Mouse (Mus musculus) left cerebral cortex, adult 2 months (tissue): Measurements from ENCODE around the gene Ccdc63. TPM values are rescaled to one million over a fixed set of nuclear protein-coding genes. Genes with fewer than 3 reads are reported as not detected.
"Not testable (repeated sequence)": the region's sequence is repeated elsewhere in the genome, so short reads cannot be mapped to it uniquely, and the experiment has no call there.

Experiments
- DNase-seq, 2 experiments: peaks; one replicate each; pipeline ENCODE4 v3.0.0; 2021 to 2022; ENCODE audit warnings: low spot score in 2 of 2, mixed read lengths in 1 of 2; ENCODE audit errors: extremely low spot score in 1 of 2
- H3K27ac ChIP-seq: fragments of 200-600 bp; 2 replicates; pipeline ENCODE4 v1.8.1; 2022
- H3K4me3 ChIP-seq: fragments of 200-600 bp; 2 replicates; pipeline ENCODE4 v1.8.1; 2022
- CTCF ChIP-seq: fragments of 200-600 bp; IDR thresholded peaks from 2 replicates; pipeline ENCODE4 v1.8.1; 2022; ENCODE audit warnings: antibody characterized with exemption, mild to moderate bottlenecking, moderate library complexity
- intact Hi-C: fragments of 180-260 bp; cut with DNase I; formaldehyde crosslinking; loops from one replicate; pipeline ENCODE4 v1.15.1; 2025
- total RNA-seq, 2 experiments: library from RNA; stranded (reverse); gene quantifications; 2 replicates each; pipeline ENCODE4 v1.2.3; 2021

Gene Ccdc63
- total RNA-seq, 2 experiments from 2014 or later: 0.66 to 1.1 TPM

GRCm38 (mm10) chr5:122164011-122164410 lies 23.4 kb upstream of the Ccdc63 start:
- Histone ChIP-seq H3K4me3 (no peak overlapping the region; the same call in 1 of the 2 replicates), H3K27ac (peak overlapping the region; percentile 57)
- DNase-seq: no peak
- intact Hi-C loops: no loop called here
- TF ChIP-seq CTCF: no peak; the same call in none of the 2 replicates

GRCm38 (mm10) chr5:122163194-122163593 lies 22.6 kb upstream of the Ccdc63 start:
- no peak for TF ChIP-seq CTCF
- H3K4me3 ChIP-seq: peak overlapping the region; percentile 11; the same call in 1 of the 2 replicates
- intact Hi-C loops: no loop called here
- peak overlapping the region; percentile 57; the same call in 1 of the 2 replicates for H3K27ac ChIP-seq
- DNase-seq: no peak

- TF ChIP-seq CTCF: no peak
- intact Hi-C loops: no loop called here
- Histone ChIP-seq H3K4me3 (peak overlapping the region; percentile 99), H3K27ac (peak overlapping the region; percentile 98)
- no peak for DNase-seq
Observed at GRCm38 (mm10) chr5:122158557-122159515, 18.2 kb upstream of the Ccdc63 start.

- peak within 1 kb of the TSS; percentile 99 for H3K4me3 ChIP-seq
- TF ChIP-seq CTCF: peak; percentile 39
- peak; percentile 86 to 93 for DNase-seq
- peak within 1 kb of the TSS; percentile 98 for H3K27ac ChIP-seq
- intact Hi-C loops: no loop called here
Observed at GRCm38 (mm10) chr5:122157827-122158381, 17.3 kb upstream of the Ccdc63 start, which contains the start of gene Ppp1cc. Ppp1cc (plus strand) TSS chr5:122158278.

- DNase-seq: no peak
- intact Hi-C loops: no loop called here
- TF ChIP-seq CTCF: no peak
- no peak overlapping the region for H3K4me3 ChIP-seq
- H3K27ac ChIP-seq: no peak overlapping the region
Observed at GRCm38 (mm10) chr5:122156486-122156885, 15.9 kb upstream of the Ccdc63 start.

- H3K4me3 ChIP-seq: no peak overlapping the region
- no peak overlapping the region for H3K27ac ChIP-seq
- TF ChIP-seq CTCF: no peak
- no peak for DNase-seq
- intact Hi-C loops: no loop called here
Observed at GRCm38 (mm10) chr5:122155613-122156012, 15.0 kb upstream of the Ccdc63 start.

- no peak for TF ChIP-seq CTCF
- no peak overlapping the region for H3K27ac ChIP-seq
- DNase-seq: no peak
- intact Hi-C loops: no loop called here
- no peak overlapping the region for H3K4me3 ChIP-seq
Observed at GRCm38 (mm10) chr5:122154782-122155181, 14.2 kb upstream of the Ccdc63 start.

GRCm38 (mm10) chr5:122154006-122154405 lies 13.4 kb upstream of the Ccdc63 start:
- no peak for DNase-seq
- TF ChIP-seq CTCF: no peak
- Histone ChIP-seq H3K27ac (no peak overlapping the region), H3K4me3 (no peak overlapping the region)
- intact Hi-C loops: no loop called here

GRCm38 (mm10) chr5:122152508-122152907 lies 11.9 kb upstream of the Ccdc63 start:
- H3K4me3 ChIP-seq, DNase-seq, H3K27ac ChIP-seq, intact Hi-C loops: not testable (repeated sequence)

GRCm38 (mm10) chr5:122149259-122149658 lies 8.6 kb upstream of the Ccdc63 start:
- DNase-seq: no peak
- H3K27ac ChIP-seq: no peak overlapping the region
- no peak overlapping the region for H3K4me3 ChIP-seq
- no peak for TF ChIP-seq CTCF
- intact Hi-C loops: no loop called here

- Histone ChIP-seq H3K4me3 (no peak overlapping the region), H3K27ac (no peak overlapping the region)
- TF ChIP-seq CTCF: no peak
- intact Hi-C loops: no loop called here
- DNase-seq: no peak
Observed at GRCm38 (mm10) chr5:122148107-122148506, 7.5 kb upstream of the Ccdc63 start.

- DNase-seq: no peak
- intact Hi-C loops: no loop called here
- Histone ChIP-seq H3K4me3 (no peak overlapping the region), H3K27ac (peak overlapping the region; percentile 86)
- TF ChIP-seq CTCF: no peak
Observed at GRCm38 (mm10) chr5:122146609-122147008, 6.0 kb upstream of the Ccdc63 start.
